Mouse (Mus musculus): Measurements from ENCODE around the gene Tnfrsf12a. TPM values are rescaled to one million over a fixed set of nuclear protein-coding genes. Genes with fewer than 3 reads are reported as not detected.

The Tnfrsf12a gene
- polyA plus RNA-seq, 1 experiment from 2014 or later: 5.7 TPM

DNA sequence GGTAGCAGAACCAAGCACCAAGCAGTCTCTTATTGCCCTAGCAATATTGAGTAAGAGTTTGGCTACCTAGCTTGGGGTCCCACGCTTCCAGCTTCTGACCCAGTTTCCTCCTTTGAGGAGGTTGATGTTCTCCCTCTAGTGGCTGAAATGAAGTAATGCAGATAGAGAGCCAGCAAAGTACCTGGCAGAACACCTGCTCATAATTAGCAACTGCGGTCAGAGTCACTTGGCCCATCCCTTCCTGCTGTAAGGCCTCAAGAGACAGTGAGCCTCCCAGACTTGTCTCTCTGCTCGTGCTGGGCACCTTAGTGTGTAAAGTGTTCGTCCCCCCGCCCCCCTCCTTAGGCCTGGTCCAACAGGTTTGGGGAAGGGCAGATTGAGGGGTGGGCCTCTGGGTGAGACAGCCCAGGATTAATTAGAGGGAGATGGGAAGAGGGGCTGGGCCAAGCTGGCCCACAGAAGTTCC lies 12.7 kb downstream of the Tnfrsf12a start:
- H3K36me3 ChIP-seq: peaks cover 34% of the 10 kb centered on the region
- H3K9ac ChIP-seq (replicated peaks): no peak overlapping the region
- H3K27me3 ChIP-seq: peaks cover 35% of the 10 kb centered on the region
- no peak overlapping the region for H3K4me3 ChIP-seq (replicated peaks)
- no peaks in the 10 kb centered on the region for H3K9me3 ChIP-seq
- ATAC-seq (ENCODE audit: insufficient number of reproducible peaks, insufficient read depth, low FRiP score, low TSS enrichment, low read depth): no peak; the same call in 1 of the 2 replicates
- WGBS: 10% methylated on average over 5 of the region's 5 CpGs
- H3K4me1 ChIP-seq (replicated peaks): 0 out of 2 replicates have a peak, but pooled peaks cover 10% of the 10 kb centered on the region
- H3K27ac ChIP-seq: no peak overlapping the region
- H3K4me2 ChIP-seq: no peak overlapping the region

DNA sequence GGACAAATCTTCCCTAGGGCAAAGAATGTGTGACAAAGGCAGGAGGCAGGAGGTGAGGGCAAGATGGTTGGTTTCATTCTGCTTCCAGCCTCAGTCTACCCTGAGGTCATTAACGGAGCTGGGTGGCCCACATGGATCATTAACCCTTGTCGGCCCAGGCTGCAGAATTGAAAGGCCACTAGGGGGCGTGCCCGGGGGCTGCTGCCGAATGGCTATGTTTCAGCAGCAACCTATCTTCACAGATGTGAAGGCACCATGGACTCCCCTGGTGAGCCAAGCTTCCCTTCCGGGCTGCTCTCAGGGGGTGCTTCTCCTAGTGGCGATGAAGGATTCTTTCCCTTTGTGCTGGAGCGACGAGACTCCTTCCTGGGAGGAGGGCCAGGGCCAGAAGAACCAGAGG lies 15.7 kb downstream of the Tnfrsf12a start:
- H3K4me2 ChIP-seq: no peak overlapping the region

DNA sequence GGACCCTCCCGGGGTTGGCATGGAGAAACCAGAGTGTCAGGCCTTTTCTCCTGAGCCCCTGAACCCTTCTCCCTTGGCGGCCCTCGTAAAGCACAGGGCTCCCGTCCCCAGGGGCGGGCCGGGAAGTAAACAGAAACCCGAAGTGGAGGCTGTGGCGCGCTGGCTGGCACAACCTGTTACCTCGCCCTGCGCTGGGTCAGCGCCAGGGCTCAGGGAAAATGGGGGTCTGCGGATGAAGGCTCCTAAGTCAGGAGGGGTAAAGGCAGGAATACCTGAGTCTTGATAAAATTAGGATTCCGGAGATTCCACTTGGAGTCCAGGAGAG lies 16.4 kb downstream of the Tnfrsf12a start:
- H3K4me3 ChIP-seq (replicated peaks): no peak overlapping the region
- ATAC-seq (ENCODE audit: insufficient number of reproducible peaks, insufficient read depth, low FRiP score, low TSS enrichment, low read depth): no peak
- peak overlapping the region; percentile 27 for H3K4me2 ChIP-seq
- 0 out of 2 replicates have a peak, but pooled peaks cover 10% of the 10 kb centered on the region for H3K4me1 ChIP-seq (replicated peaks)
- no peaks in the 10 kb centered on the region for H3K9me3 ChIP-seq
- no peak overlapping the region for H3K27ac ChIP-seq
- 3% methylated on average over 14 of the region's 14 CpGs for WGBS
- peaks cover 42% of the 10 kb centered on the region for H3K27me3 ChIP-seq
- no peaks in the 10 kb centered on the region for H3K36me3 ChIP-seq
- no peak overlapping the region for H3K9ac ChIP-seq (replicated peaks)

More for the DNA sequence above, 15.7 kb downstream of the Tnfrsf12a start:
- H3K4me1 ChIP-seq (replicated peaks): 0 out of 2 replicates have a peak, but pooled peaks cover 10% of the 10 kb centered on the region
- peaks cover 42% of the 10 kb centered on the region for H3K27me3 ChIP-seq
- no peaks in the 10 kb centered on the region for H3K9me3 ChIP-seq
- no peak overlapping the region for H3K9ac ChIP-seq (replicated peaks)
- no peak for ATAC-seq (ENCODE audit: insufficient number of reproducible peaks, insufficient read depth, low FRiP score, low TSS enrichment, low read depth)
- 4% methylated on average over 9 of the region's 9 CpGs for WGBS
- no peak overlapping the region for H3K4me3 ChIP-seq (replicated peaks)
- H3K27ac ChIP-seq: no peak overlapping the region
- H3K36me3 ChIP-seq: peaks cover 4% of the 10 kb centered on the region

- H3K4me2 ChIP-seq: peak within 1 kb of the TSS; percentile 27
- ATAC-seq (ENCODE audit: insufficient number of reproducible peaks, insufficient read depth, low FRiP score, low TSS enrichment, low read depth): no peak
- no peaks in the 10 kb centered on the region for H3K9me3 ChIP-seq
- H3K9ac ChIP-seq (replicated peaks): no peak within 1 kb of the TSS
- no peak within 1 kb of the TSS for H3K27ac ChIP-seq
- H3K4me3 ChIP-seq (replicated peaks): no peak within 1 kb of the TSS
- H3K4me1 ChIP-seq (replicated peaks): 0 out of 2 replicates have a peak, but pooled peaks cover 10% of the 10 kb centered on the region
- H3K36me3 ChIP-seq: no peaks in the 10 kb centered on the region
- WGBS: 5% methylated on average over 27 of the region's 27 CpGs
- peaks cover 42% of the 10 kb centered on the region for H3K27me3 ChIP-seq
These were observed 17.0 kb downstream of the Tnfrsf12a start, which contains the start of gene Bicdl2 for GRCm38 (mm10) chr17:23660117-23660875. Bicdl2 (plus strand) TSS chr17:23660506.

DNA sequence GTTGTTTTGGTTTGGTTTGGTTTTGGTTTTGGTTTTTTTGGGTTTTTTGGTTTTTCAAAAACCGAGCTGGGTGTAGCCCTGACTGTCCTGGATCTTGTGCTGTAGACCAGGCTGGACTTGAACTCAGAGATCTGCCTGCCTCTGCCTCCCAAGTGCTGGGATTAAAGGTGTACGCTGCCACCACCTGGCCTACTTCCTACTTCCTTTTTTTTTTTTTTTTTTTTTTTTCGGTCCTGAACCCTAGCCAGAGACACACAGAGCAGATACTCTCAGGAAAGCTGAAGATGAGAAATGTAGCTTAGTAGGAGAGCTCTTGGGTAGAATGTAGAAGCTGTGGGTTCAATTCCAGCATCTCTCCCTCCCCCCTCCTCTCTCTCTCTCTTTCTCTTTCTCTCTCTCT lies 18.8 kb downstream of the Tnfrsf12a start:
- Histone ChIP-seq H3K9ac (replicated peaks) (no peak overlapping the region), H3K4me2 (no peak overlapping the region), H3K9me3 (no peaks in the 10 kb centered on the region), H3K4me3 (replicated peaks) (no peak overlapping the region), H3K36me3 (no peaks in the 10 kb centered on the region), H3K27ac (no peak overlapping the region), H3K27me3 (peaks cover 42% of the 10 kb centered on the region), H3K4me1 (replicated peaks) (0 out of 2 replicates have a peak, but pooled peaks cover 3% of the 10 kb centered on the region)
- ATAC-seq (ENCODE audit: insufficient number of reproducible peaks, insufficient read depth, low FRiP score, low TSS enrichment, low read depth): no peak
- 81% methylated on average over 3 of the region's 3 CpGs for WGBS

DNA sequence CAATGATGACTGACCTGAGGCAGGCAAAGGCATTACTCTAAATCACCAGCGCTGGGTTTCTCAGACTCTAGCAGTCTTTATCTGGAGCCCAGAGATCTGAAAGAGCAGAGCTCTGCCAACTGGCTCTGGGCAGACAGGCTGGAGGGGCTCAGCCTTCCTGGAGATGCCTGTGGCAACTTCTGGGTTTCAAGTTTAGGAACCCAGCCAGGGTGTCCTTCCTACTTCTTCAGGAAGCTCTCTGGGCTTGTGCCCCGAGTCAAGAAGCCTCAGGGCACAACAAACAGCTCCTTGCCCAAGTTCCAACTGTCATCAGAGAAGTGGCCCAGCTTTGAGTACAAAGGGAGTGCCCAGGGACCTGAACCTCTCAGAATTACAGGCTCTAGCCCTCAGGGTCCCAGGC lies 22.9 kb downstream of the Tnfrsf12a start:
- no peak overlapping the region for H3K9ac ChIP-seq (replicated peaks)
- no peaks in the 10 kb centered on the region for H3K9me3 ChIP-seq
- peaks cover 5% of the 10 kb centered on the region for H3K27me3 ChIP-seq
- H3K4me2 ChIP-seq: no peak overlapping the region
- H3K36me3 ChIP-seq: no peaks in the 10 kb centered on the region
- H3K4me1 ChIP-seq (replicated peaks): no peaks in the 10 kb centered on the region
- no peak overlapping the region for H3K27ac ChIP-seq
- WGBS: 63% methylated on average over 2 of the region's 2 CpGs
- H3K4me3 ChIP-seq (replicated peaks): no peak overlapping the region
- ATAC-seq (ENCODE audit: insufficient number of reproducible peaks, insufficient read depth, low FRiP score, low TSS enrichment, low read depth): no peak

DNA sequence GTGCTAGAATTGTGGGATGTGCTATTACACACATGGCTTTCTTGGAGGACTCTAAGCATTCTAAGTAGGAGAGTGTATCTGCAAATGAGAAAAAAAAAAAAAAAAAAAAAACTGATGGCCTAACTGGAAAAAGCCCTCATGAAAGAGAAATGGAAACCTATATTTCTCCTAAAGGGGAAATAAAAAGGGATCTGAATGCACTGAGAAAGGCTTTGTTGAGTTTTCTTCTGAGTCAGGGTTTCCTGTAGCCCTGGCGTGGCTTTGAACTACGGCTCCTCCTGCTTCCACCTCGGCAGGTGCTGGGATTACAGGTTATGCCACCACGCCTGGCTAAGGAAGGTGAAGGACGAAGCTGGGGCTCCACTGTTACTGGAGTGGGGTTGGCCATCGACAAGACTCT lies 23.3 kb downstream of the Tnfrsf12a start:
- Histone ChIP-seq H3K4me2 (no peak overlapping the region), H3K27me3 (peaks cover under 1% of the 10 kb centered on the region; the same call in 1 of the 2 replicates), H3K4me3 (replicated peaks) (no peak overlapping the region), H3K27ac (no peak overlapping the region), H3K4me1 (replicated peaks) (no peaks in the 10 kb centered on the region), H3K36me3 (no peaks in the 10 kb centered on the region), H3K9ac (replicated peaks) (no peak overlapping the region), H3K9me3 (no peaks in the 10 kb centered on the region)
- ATAC-seq (ENCODE audit: insufficient number of reproducible peaks, insufficient read depth, low FRiP score, low TSS enrichment, low read depth): no peak
- 61% methylated on average over 6 of the region's 6 CpGs for WGBS

DNA sequence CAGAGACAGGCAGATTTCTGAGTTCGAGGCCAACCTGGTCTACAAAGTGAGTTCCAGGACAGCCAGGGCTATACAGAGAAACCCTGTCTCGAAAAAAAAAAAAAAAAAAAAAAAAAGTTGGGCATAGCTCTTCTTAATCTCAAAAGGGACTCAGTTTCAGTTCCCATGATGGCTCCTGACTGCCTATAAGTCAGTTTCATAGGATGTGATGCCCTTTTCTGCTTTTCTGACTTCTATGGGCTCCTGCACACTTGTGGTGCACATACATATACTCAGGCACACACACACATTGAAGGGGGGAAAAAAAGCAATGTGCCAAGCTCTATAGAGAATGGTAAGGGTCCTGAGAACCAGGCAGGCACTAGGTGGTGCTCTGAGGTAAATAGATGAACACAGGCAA lies 23.9 kb downstream of the Tnfrsf12a start:
- H3K27ac ChIP-seq: no peak overlapping the region
- H3K4me3 ChIP-seq (replicated peaks): no peak overlapping the region
- no peaks in the 10 kb centered on the region for H3K36me3 ChIP-seq
- no peaks in the 10 kb centered on the region for H3K9me3 ChIP-seq
- H3K9ac ChIP-seq (replicated peaks): no peak overlapping the region
- H3K4me1 ChIP-seq (replicated peaks): no peaks in the 10 kb centered on the region
- ATAC-seq (ENCODE audit: insufficient number of reproducible peaks, insufficient read depth, low FRiP score, low TSS enrichment, low read depth): no peak
- H3K27me3 ChIP-seq: no peaks in the 10 kb centered on the region
- 73% methylated on average over 2 of the region's 2 CpGs for WGBS
- no peak overlapping the region for H3K4me2 ChIP-seq

- Histone ChIP-seq H3K9me3 (no peaks in the 10 kb centered on the region), H3K27ac (no peak overlapping the region), H3K4me3 (replicated peaks) (no peak overlapping the region), H3K27me3 (0 out of 2 replicates have a peak, but pooled peaks cover 6% of the 10 kb centered on the region), H3K9ac (replicated peaks) (no peak overlapping the region), H3K4me1 (replicated peaks) (no peaks in the 10 kb centered on the region), H3K36me3 (no peaks in the 10 kb centered on the region), H3K4me2 (no peak overlapping the region)
- no peak for ATAC-seq (ENCODE audit: insufficient number of reproducible peaks, insufficient read depth, low FRiP score, low TSS enrichment, low read depth)
- WGBS: 84% methylated on average over 6 of the region's 6 CpGs
These were observed 25.9 kb downstream of the Tnfrsf12a start for GRCm38 (mm10) chr17:23651363-23651762.

GRCm38 (mm10) chr17:23645894-23646293 lies 31.4 kb downstream of the Tnfrsf12a start:
- no peaks in the 10 kb centered on the region for H3K36me3 ChIP-seq
- ATAC-seq (ENCODE audit: insufficient number of reproducible peaks, insufficient read depth, low FRiP score, low TSS enrichment, low read depth): no peak
- H3K4me3 ChIP-seq (replicated peaks): no peak overlapping the region
- H3K9me3 ChIP-seq: no peaks in the 10 kb centered on the region
- H3K27me3 ChIP-seq: peaks cover 36% of the 10 kb centered on the region
- no peak overlapping the region for H3K9ac ChIP-seq (replicated peaks)
- peaks cover 7% of the 10 kb centered on the region for H3K4me1 ChIP-seq (replicated peaks)
- no peak overlapping the region for H3K27ac ChIP-seq
- no peak overlapping the region for H3K4me2 ChIP-seq
- WGBS: 38% methylated on average over 10 of the region's 10 CpGs

GRCm38 (mm10) chr17:23644613-23645495 lies 32.4 kb downstream of the Tnfrsf12a start, which contains the start of gene Mmp25:
Mmp25 (minus strand) TSS chr17:23645277.
- Histone ChIP-seq H3K4me3 (replicated peaks) (peak within 1 kb of the TSS; percentile 50), H3K4me1 (replicated peaks) (peaks cover 7% of the 10 kb centered on the region), H3K4me2 (peak within 1 kb of the TSS; percentile 87), H3K36me3 (no peaks in the 10 kb centered on the region), H3K9ac (replicated peaks) (peak within 1 kb of the TSS; percentile 64), H3K9me3 (no peaks in the 10 kb centered on the region), H3K27me3 (peaks cover 36% of the 10 kb centered on the region), H3K27ac (no peak within 1 kb of the TSS)
- ATAC-seq (ENCODE audit: insufficient number of reproducible peaks, insufficient read depth, low FRiP score, low TSS enrichment, low read depth): no peak; the same call in 1 of the 2 replicates
- under 1% methylated on average over 56 of the region's 58 CpGs for WGBS
